Mouse (Mus musculus) limb, embryonic 14.5 days (tissue): Measurements from ENCODE around the gene Otud7a. TPM values are rescaled to one million over a fixed set of nuclear protein-coding genes. Genes with fewer than 3 reads are reported as not detected.

Experiments used
- ATAC-seq: fragments of 200-750 bp; cut with Nextera tagmentation; 2 replicates; pipeline ENCODE4 v1.8.0; 2017; ENCODE audit warnings: low read depth, moderate number of reproducible peaks, moderate TSS enrichment; ENCODE audit not compliant: low FRiP score
- DNase-seq: peaks from one replicate; pipeline ENCODE4 v3.0.0-alpha.2; 2015; ENCODE audit warnings: low spot score
- H3K27ac ChIP-seq: fragments of 300-500 bp; sonication (generic); replicated peaks from 2 replicates; pipeline ENCODE4 v1.5.1; 2014; ENCODE audit warnings: low read depth, mild to moderate bottlenecking, low read length, moderate library complexity, mixed read lengths
- H3K27me3 ChIP-seq: fragments of 300-500 bp; sonication (generic); 2 replicates; pipeline ENCODE4 v1.6.1; 2014; ENCODE audit warnings: low read length, mixed read lengths; ENCODE audit not compliant: control insufficient read depth, insufficient read depth
- H3K36me3 ChIP-seq: fragments of 300-500 bp; sonication (generic); 2 replicates; pipeline ENCODE4 v1.6.1; 2014; ENCODE audit warnings: mild to moderate bottlenecking, low read length, moderate library complexity, mixed read lengths; ENCODE audit not compliant: control insufficient read depth, insufficient read depth
- H3K4me1 ChIP-seq: fragments of 300-500 bp; sonication (generic); 2 replicates; pipeline ENCODE4 v1.6.1; 2014; ENCODE audit warnings: antibody characterized with exemption, low read length, mixed read lengths; ENCODE audit not compliant: control insufficient read depth, insufficient read depth
- H3K4me2 ChIP-seq: fragments of 300-500 bp; sonication (generic); replicated peaks from 2 replicates; pipeline ENCODE4 v1.6.1; 2014; ENCODE audit warnings: low read depth, mild to moderate bottlenecking, low read length, moderate library complexity; ENCODE audit not compliant: severe bottlenecking
- H3K4me3 ChIP-seq: fragments of 300-500 bp; sonication (generic); replicated peaks from 2 replicates; pipeline ENCODE4 v1.5.1; 2014; ENCODE audit warnings: low read length
- H3K9ac ChIP-seq: fragments of 300-500 bp; sonication (generic); 2 replicates; pipeline ENCODE4 v1.6.1; 2014; ENCODE audit warnings: mild to moderate bottlenecking, low read depth, low read length, moderate library complexity; ENCODE audit not compliant: severe bottlenecking
- H3K9me3 ChIP-seq: fragments of 300-500 bp; sonication (generic); 2 replicates; pipeline ENCODE4 v1.6.1; 2016; ENCODE audit warnings: low read length; ENCODE audit not compliant: control insufficient read depth
- POLR2A ChIP-seq: fragments of 200-500 bp; IDR thresholded peaks from 2 replicates; pipeline ENCODE4 v1.8.0; 2012; ENCODE audit warnings: inconsistent platforms, mild to moderate bottlenecking, moderate library complexity, borderline replicate concordance; ENCODE audit not compliant: insufficient read depth, insufficient read length; ENCODE audit errors: extremely low read depth
- WGBS: fragments of 180-500 bp; shearing (Covaris S2); extraction: QIAGEN DNeasy Blood & Tissue Kit; methylation state at CpG from one replicate; pipeline ENCODE4 v1.1.7; 2014; 5-methylcytosine and 5-hydroxymethylcytosine counted together
- polyA plus RNA-seq, 2 experiments: library from polyadenylated mRNA; depleted of rRNA in 1 of 2; stranded (reverse) in 1 of 2; unstranded in 1 of 2; fragments of >200 nt; fragmentation: Nextera tagmentation in 1 of 2; extraction: Ambion mirVana in 1 of 2; gene quantifications; 2 replicates each; pipeline versions ENCODE4 v1.2.1 to v1.2.3; 2012 to 2014

Gene Otud7a
- polyA plus RNA-seq, 2 experiments: 0.47 to 1.1 TPM

- DNase-seq (no peak), ATAC-seq (no peak)
- H3K4me3 ChIP-seq: no peak overlapping the region
- no peak overlapping the region for H3K4me2 ChIP-seq
- no peaks in the 10 kb centered on the region for H3K4me1 ChIP-seq
- H3K27ac ChIP-seq: no peak overlapping the region
- H3K9ac ChIP-seq: no peak overlapping the region
- H3K9me3 ChIP-seq: no peaks in the 10 kb centered on the region
- WGBS: 67% methylated on average over 1 of the region's 1 CpGs
- H3K27me3 ChIP-seq: no peaks in the 10 kb centered on the region
- TF ChIP-seq POLR2A: no peak
- H3K36me3 ChIP-seq: no peaks in the 10 kb centered on the region
Measured at GRCm38 (mm10) chr7:63520299-63520698, 75.7 kb downstream of the Otud7a start.

DNA sequence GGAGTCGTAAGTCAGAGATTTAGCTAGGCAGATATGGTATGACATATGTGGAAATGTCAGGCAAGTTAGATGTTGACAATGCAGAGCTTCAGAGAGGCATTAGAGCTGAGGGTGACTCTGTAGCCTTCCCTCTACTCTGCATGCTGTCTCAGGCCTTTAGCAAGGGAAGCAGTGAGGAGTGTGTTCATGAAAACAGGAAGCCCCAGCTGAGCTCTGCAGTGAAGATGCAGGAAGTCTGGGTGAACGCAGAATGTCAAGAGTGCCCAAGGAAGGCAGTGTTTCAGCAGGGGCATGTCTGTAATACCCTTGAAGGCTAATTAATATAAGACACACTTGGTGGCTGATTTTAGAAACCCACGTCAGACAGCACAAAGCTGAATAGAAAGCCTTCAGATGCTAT, 77.9 kb downstream of the Otud7a start:
- no peak overlapping the region for H3K9ac ChIP-seq
- H3K27me3 ChIP-seq: no peaks in the 10 kb centered on the region
- no peak overlapping the region for H3K4me3 ChIP-seq
- DNase-seq: no peak
- H3K27ac ChIP-seq: no peak overlapping the region
- 69% methylated on average over 3 of the region's 3 CpGs for WGBS
- H3K36me3 ChIP-seq: no peaks in the 10 kb centered on the region
- TF ChIP-seq POLR2A: no peak
- H3K4me2 ChIP-seq: no peak overlapping the region
- H3K4me1 ChIP-seq: no peaks in the 10 kb centered on the region
- ATAC-seq: no peak
- no peaks in the 10 kb centered on the region for H3K9me3 ChIP-seq

GRCm38 (mm10) chr7:63523051-63523450, 78.5 kb downstream of the Otud7a start:
- 85% methylated on average over 3 of the region's 3 CpGs for WGBS
- H3K4me3 ChIP-seq: no peak overlapping the region
- no peak overlapping the region for H3K27ac ChIP-seq
- ATAC-seq (no peak), DNase-seq (no peak)
- H3K9me3 ChIP-seq: no peaks in the 10 kb centered on the region
- H3K4me2 ChIP-seq: no peak overlapping the region
- H3K9ac ChIP-seq: no peak overlapping the region
- no peaks in the 10 kb centered on the region for H3K36me3 ChIP-seq
- H3K4me1 ChIP-seq: no peaks in the 10 kb centered on the region
- no peak for TF ChIP-seq POLR2A
- no peaks in the 10 kb centered on the region for H3K27me3 ChIP-seq

- Histone ChIP-seq H3K4me2 (no peak overlapping the region), H3K9me3 (no peaks in the 10 kb centered on the region), H3K9ac (no peak overlapping the region), H3K4me3 (no peak overlapping the region), H3K27me3 (no peaks in the 10 kb centered on the region), H3K27ac (no peak overlapping the region), H3K36me3 (no peaks in the 10 kb centered on the region), H3K4me1 (no peaks in the 10 kb centered on the region)
- ATAC-seq: no peak
- no peak for DNase-seq
- 92% methylated on average over 4 of the region's 4 CpGs for WGBS
- TF ChIP-seq POLR2A: no peak
Measured at GRCm38 (mm10) chr7:63540293-63540692, 95.7 kb downstream of the Otud7a start.

GRCm38 (mm10) chr7:63554457-63554856, 109.9 kb downstream of the Otud7a start:
- no peak overlapping the region for H3K4me3 ChIP-seq
- DNase-seq: no peak

DNA sequence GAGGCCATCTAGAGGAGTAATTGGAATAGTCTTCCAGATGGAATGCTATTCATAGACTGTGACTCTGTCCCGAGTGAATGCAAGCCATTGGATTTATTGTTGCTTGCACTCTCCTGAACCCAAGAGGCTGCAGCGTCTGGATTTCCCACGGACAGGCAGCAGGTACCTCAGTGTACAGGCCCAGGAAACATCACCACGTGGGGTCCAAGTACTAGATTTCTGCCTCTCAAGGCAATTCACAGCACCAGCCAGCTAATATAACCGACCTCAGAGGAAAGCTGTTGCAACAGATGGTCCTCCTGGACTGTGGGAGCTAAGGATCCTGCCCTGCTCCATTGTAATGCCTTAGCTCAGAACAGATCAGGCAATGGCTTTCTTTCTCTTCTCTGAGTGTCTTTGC, 111.8 kb downstream of the Otud7a start:
- Histone ChIP-seq H3K9ac (no peak overlapping the region), H3K27ac (no peak overlapping the region), H3K9me3 (no peaks in the 10 kb centered on the region), H3K36me3 (no peaks in the 10 kb centered on the region), H3K27me3 (no peaks in the 10 kb centered on the region), H3K4me2 (no peak overlapping the region), H3K4me1 (no peaks in the 10 kb centered on the region), H3K4me3 (no peak overlapping the region)
- WGBS: 82% methylated on average over 5 of the region's 5 CpGs
- DNase-seq (no peak), ATAC-seq (no peak)
- no peak for TF ChIP-seq POLR2A

More at GRCm38 (mm10) chr7:63554457-63554856, 109.9 kb downstream of the Otud7a start:
- WGBS: 81% methylated on average over 1 of the region's 1 CpGs
- H3K9me3 ChIP-seq: no peaks in the 10 kb centered on the region
- no peaks in the 10 kb centered on the region for H3K27me3 ChIP-seq
- TF ChIP-seq POLR2A: no peak
- ATAC-seq: no peak
- H3K4me1 ChIP-seq: no peaks in the 10 kb centered on the region
- no peak overlapping the region for H3K4me2 ChIP-seq
- H3K36me3 ChIP-seq: no peaks in the 10 kb centered on the region
- H3K27ac ChIP-seq: no peak overlapping the region
- H3K9ac ChIP-seq: no peak overlapping the region
